Mouse (Mus musculus) forebrain, embryonic 13.5 days (tissue): Measurements from ENCODE around the gene Rrh. TPM values are rescaled to one million over a fixed set of nuclear protein-coding genes. Genes with fewer than 3 reads are reported as not detected.

Experiments
- ATAC-seq: fragments of 200-750 bp; cut with Nextera tagmentation; 2 replicates; pipeline ENCODE4 v1.8.0; 2017
- H3K27ac ChIP-seq: fragments of 300-500 bp; sonication (generic); 2 replicates; pipeline ENCODE4 v1.5.1; 2015; ENCODE audit warnings: inconsistent platforms, mild to moderate bottlenecking, moderate library complexity
- H3K27me3 ChIP-seq: fragments of 300-500 bp; sonication (generic); 2 replicates; pipeline ENCODE4 v1.6.1; 2015; ENCODE audit warnings: mild to moderate bottlenecking, inconsistent platforms
- H3K36me3 ChIP-seq: fragments of 300-500 bp; sonication (generic); 2 replicates; pipeline ENCODE4 v1.6.1; 2015; ENCODE audit warnings: mild to moderate bottlenecking, inconsistent platforms; ENCODE audit not compliant: poor library complexity, severe bottlenecking
- H3K4me1 ChIP-seq: fragments of 300-500 bp; sonication (generic); 2 replicates; pipeline ENCODE4 v1.6.1; 2015; ENCODE audit warnings: inconsistent platforms
- H3K4me2 ChIP-seq: fragments of 300-500 bp; sonication (generic); 2 replicates; pipeline ENCODE4 v1.6.1; 2015; ENCODE audit warnings: inconsistent platforms, mild to moderate bottlenecking, moderate library complexity
- H3K4me3 ChIP-seq: fragments of 300-500 bp; sonication (generic); 2 replicates; pipeline ENCODE4 v1.5.1; 2015; ENCODE audit warnings: mild to moderate bottlenecking, inconsistent platforms
- H3K9ac ChIP-seq: fragments of 300-500 bp; sonication (generic); 2 replicates; pipeline ENCODE4 v1.6.1; 2015; ENCODE audit warnings: mild to moderate bottlenecking, inconsistent platforms
- H3K9me3 ChIP-seq: fragments of 300-500 bp; sonication (generic); replicated peaks from 2 replicates; pipeline ENCODE4 v1.6.1; 2016; ENCODE audit warnings: inconsistent platforms
- WGBS: fragments of 180-500 bp; shearing (Covaris S2); methylation state at CpG from one replicate; pipeline ENCODE4 v1.1.7; 2015; 5-methylcytosine and 5-hydroxymethylcytosine counted together
- polyA plus RNA-seq: library from polyadenylated mRNA; unstranded; fragments of >200 nt; fragmentation: Nextera tagmentation; extraction: Ambion mirVana; gene quantifications from 2 replicates; pipeline ENCODE4 v1.2.1, GENCODE M21; 2015

The Rrh gene
- polyA plus RNA-seq = 0.34 and 0.46 TPM in 2 replicates

DNA sequence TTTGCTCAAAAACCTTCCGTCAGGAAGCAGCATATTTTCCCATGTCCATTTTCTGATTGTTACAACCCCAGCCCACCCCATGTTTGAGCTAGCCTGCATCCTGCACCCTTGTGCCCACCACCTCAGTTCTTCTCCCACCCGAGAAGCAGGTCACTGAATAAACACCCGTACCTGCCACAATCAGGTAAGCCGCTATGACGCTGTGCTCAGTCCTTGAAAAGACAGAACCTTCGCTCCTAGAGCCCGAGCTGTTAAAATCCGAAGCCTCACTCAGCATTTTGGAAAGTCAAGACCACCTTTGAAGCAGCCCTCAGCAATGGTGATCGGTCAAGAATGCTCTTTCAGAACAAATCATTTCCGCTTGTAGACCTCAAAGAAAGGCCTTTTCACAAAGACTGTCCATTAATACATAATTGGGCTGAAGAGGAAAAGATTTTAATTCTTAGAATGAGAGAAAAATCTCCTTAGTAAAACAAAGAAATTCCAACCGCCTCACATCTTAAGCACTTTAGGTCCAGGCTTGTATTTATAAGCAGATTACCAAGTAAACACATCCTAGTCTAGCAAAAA lies at the start of gene Rrh:
Gene Rrh, minus strand, starts transcription at position 382 of the 570 bp plus-strand sequence.
- Histone ChIP-seq H3K9ac (no peak within 1 kb of the TSS), H3K36me3 (peaks cover 40% of the 10 kb centered on the region), H3K4me3 (no peak within 1 kb of the TSS), H3K27ac (no peak within 1 kb of the TSS), H3K27me3 (no peaks in the 10 kb centered on the region), H3K9me3 (no peaks in the 10 kb centered on the region), H3K4me2 (no peak within 1 kb of the TSS), H3K4me1 (no peaks in the 10 kb centered on the region; the same call in 1 of the 2 replicates)
- 28% methylated on average over 11 of the region's 11 CpGs for WGBS
- ATAC-seq = no peak

DNA sequence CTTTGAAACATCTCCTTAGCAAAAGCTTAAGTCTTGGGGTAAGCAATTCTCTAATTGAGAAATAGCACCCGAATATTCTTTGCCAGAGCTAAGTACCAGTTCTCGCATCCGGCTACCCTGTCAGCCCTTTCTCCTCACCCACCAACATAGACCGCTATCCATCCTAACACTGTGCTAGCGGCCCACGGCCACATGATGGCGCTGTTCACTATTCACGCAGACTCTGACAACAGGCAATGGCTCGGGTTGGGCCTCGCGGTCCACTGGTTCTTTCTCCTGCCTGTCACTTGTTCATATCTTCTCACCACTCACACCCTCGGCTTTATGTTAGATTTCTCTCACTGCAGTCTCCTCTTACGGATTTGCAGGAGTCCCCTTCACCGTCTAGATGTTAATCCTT lies 41.3 kb upstream of the Rrh start:
- Histone ChIP-seq H3K27ac (no peak overlapping the region), H3K27me3 (no peaks in the 10 kb centered on the region), H3K9ac (no peak overlapping the region), H3K9me3 (0 out of 2 replicates have a peak, but pooled peaks cover 4% of the 10 kb centered on the region), H3K4me1 (no peaks in the 10 kb centered on the region), H3K4me3 (no peak overlapping the region), H3K36me3 (no peaks in the 10 kb centered on the region), H3K4me2 (no peak overlapping the region)
- no peak for ATAC-seq
- WGBS = 53% methylated on average over 14 of the region's 14 CpGs

DNA sequence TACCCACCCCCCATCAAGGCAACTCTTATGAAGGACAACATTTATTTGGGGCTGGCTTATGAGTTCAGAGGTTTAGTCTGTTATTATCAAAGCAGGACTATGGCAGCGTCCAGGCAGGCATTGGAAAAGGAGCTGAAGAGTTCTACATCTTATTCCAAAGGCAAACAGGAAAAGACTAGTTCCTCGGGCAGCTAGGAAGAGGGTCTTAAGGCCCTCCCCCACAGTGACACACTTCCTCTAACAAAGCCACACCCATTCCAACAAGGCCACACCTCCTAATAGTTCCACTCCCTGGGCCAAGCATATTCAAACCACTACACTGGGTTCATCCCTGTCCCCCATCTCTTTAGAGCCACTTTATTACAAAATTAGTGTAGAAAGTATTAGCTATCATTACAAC lies 40.2 kb upstream of the Rrh start:
- Histone ChIP-seq H3K36me3 (no peaks in the 10 kb centered on the region), H3K4me3 (no peak overlapping the region), H3K27me3 (no peaks in the 10 kb centered on the region), H3K9me3 (peaks cover 9% of the 10 kb centered on the region; the same call in 1 of the 2 replicates), H3K4me2 (no peak overlapping the region), H3K27ac (no peak overlapping the region), H3K9ac (no peak overlapping the region), H3K4me1 (no peaks in the 10 kb centered on the region)
- ATAC-seq = no peak
- 88% methylated on average over 2 of the region's 2 CpGs for WGBS

DNA sequence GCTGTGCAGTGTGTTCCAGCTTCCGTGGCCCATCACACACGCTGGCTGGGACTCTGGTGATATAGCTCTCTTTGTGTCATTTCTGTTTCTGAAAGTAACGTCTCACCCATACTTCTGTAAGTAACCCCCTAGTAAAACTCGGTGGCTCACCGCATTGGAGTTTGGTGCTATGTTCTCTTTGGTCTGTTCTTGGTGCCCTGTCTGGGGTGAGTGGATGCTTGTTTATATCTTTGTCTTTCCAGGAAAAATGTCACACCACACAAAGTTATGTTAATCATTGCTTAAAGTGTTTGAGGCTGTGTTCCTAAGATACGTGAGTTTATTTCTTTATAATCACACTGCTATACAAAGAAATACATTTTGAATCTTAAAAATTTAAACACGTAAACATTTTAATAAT lies 24.5 kb upstream of the Rrh start:
- Histone ChIP-seq H3K27ac (no peak overlapping the region), H3K9ac (no peak overlapping the region), H3K4me1 (no peaks in the 10 kb centered on the region), H3K27me3 (no peaks in the 10 kb centered on the region), H3K4me2 (no peak overlapping the region), H3K4me3 (no peak overlapping the region), H3K9me3 (no peaks in the 10 kb centered on the region), H3K36me3 (no peaks in the 10 kb centered on the region)
- ATAC-seq = no peak
- WGBS = 89% methylated on average over 7 of the region's 7 CpGs

DNA sequence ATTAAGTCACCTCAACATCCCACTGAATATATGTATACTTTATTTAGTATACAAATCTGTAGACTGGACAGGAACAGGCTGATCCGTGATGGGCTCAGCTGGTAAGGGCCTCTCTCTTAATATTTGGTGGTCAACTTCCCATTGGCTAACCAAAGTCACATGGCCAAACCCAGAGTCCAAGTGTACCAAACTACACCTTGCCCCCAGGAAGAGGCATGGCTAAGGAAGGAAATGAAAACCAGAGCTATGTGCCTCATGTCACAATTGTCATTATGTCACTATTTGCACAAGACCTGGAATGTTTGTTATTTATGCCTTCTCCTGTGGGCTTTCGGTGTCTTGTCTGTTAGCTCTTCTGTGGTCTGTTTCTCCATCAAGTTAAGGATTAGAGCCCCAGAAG lies 23.5 kb upstream of the Rrh start:
- ATAC-seq = no peak
- WGBS = 92% methylated on average over 2 of the region's 2 CpGs
- Histone ChIP-seq H3K27me3 (no peaks in the 10 kb centered on the region), H3K4me3 (no peak overlapping the region), H3K9me3 (no peaks in the 10 kb centered on the region), H3K9ac (no peak overlapping the region), H3K36me3 (no peaks in the 10 kb centered on the region), H3K27ac (no peak overlapping the region), H3K4me1 (no peaks in the 10 kb centered on the region), H3K4me2 (no peak overlapping the region)

GRCm38 (mm10) chr3:129838017-129838416 lies 15.6 kb upstream of the Rrh start:
- 0 out of 2 replicates have a peak, but pooled peaks cover 5% of the 10 kb centered on the region for H3K27me3 ChIP-seq
- no peak overlapping the region for H3K9ac ChIP-seq
- 60% methylated on average over 6 of the region's 7 CpGs for WGBS
- no peaks in the 10 kb centered on the region for H3K4me1 ChIP-seq
- no peak overlapping the region for H3K4me2 ChIP-seq
- H3K4me3 ChIP-seq = no peak overlapping the region
- no peak for ATAC-seq
- no peak overlapping the region for H3K27ac ChIP-seq
- H3K36me3 ChIP-seq = no peaks in the 10 kb centered on the region
- H3K9me3 ChIP-seq = no peaks in the 10 kb centered on the region

GRCm38 (mm10) chr3:129836965-129837364 lies 14.6 kb upstream of the Rrh start:
- no peaks in the 10 kb centered on the region for H3K9me3 ChIP-seq
- H3K4me2 ChIP-seq = no peak overlapping the region
- WGBS = 93% methylated on average over 6 of the region's 6 CpGs
- H3K27ac ChIP-seq = no peak overlapping the region
- no peak overlapping the region for H3K4me3 ChIP-seq
- 0 out of 2 replicates have a peak, but pooled peaks cover 5% of the 10 kb centered on the region for H3K27me3 ChIP-seq
- ATAC-seq = no peak
- no peaks in the 10 kb centered on the region for H3K36me3 ChIP-seq
- no peaks in the 10 kb centered on the region for H3K4me1 ChIP-seq
- no peak overlapping the region for H3K9ac ChIP-seq

DNA sequence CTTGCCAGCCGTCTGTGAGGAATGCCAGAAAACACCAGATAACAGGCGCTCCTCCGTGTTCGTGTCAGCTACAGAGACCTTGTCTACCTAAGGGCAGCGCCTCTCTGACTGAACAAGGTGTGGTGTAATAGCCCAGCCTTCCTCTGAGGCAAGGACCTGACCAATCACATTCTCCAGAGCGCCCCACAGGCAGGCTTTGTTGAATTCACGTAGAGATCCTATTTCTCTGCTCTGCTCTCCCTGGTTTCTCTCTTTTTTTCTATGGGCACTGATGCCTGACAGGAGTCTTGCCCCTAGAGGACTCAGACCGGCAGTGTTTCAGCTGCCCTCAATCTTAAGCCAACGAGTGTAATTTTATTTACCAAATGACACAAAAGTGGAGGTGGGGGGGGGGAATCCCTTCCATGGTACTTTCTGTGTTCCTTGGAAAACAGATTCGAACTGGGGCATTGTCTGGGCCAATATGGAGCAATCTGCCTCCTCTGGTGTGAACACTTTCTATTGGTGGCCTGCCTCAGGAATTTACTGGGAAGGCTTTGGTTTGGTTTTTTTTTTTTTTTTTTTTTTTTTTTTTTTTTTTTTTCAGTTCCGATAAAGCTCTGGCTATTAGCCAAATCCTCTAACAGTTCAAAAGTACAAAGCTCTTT lies 13.8 kb upstream of the Rrh start:
- Histone ChIP-seq H3K4me3 (no peak overlapping the region), H3K36me3 (no peaks in the 10 kb centered on the region), H3K27me3 (0 out of 2 replicates have a peak, but pooled peaks cover 5% of the 10 kb centered on the region), H3K9ac (no peak overlapping the region), H3K4me1 (no peaks in the 10 kb centered on the region; the same call in 1 of the 2 replicates), H3K4me2 (no peak overlapping the region), H3K9me3 (no peaks in the 10 kb centered on the region), H3K27ac (no peak overlapping the region)
- ATAC-seq = no peak
- WGBS = 14% methylated on average over 11 of the region's 11 CpGs

- 0 out of 2 replicates have a peak, but pooled peaks cover 5% of the 10 kb centered on the region for H3K27me3 ChIP-seq
- no peak within 1 kb of the TSS for H3K9ac ChIP-seq
- no peaks in the 10 kb centered on the region for H3K36me3 ChIP-seq
- no peaks in the 10 kb centered on the region for H3K9me3 ChIP-seq
- H3K4me3 ChIP-seq = no peak within 1 kb of the TSS
- ATAC-seq = no peak
- WGBS = 66% methylated on average over 6 of the region's 6 CpGs
- H3K27ac ChIP-seq = no peak within 1 kb of the TSS
- H3K4me1 ChIP-seq = no peaks in the 10 kb centered on the region; the same call in 1 of the 2 replicates
- no peak within 1 kb of the TSS for H3K4me2 ChIP-seq
These were observed 13.1 kb upstream of the Rrh start, which contains the start of gene Cfi for GRCm38 (mm10) chr3:129835388-129835934. Gene Cfi (plus strand): TSS chr3:129835884.

GRCm38 (mm10) chr3:129831035-129831568 lies 8.7 kb upstream of the Rrh start, which contains the start of gene Gar1:
Gene Gar1 (minus strand): TSS chr3:129831396.
- Histone ChIP-seq H3K27me3 (0 out of 2 replicates have a peak, but pooled peaks cover 5% of the 10 kb centered on the region), H3K9me3 (no peaks in the 10 kb centered on the region), H3K27ac (peak within 1 kb of the TSS; percentile 88), H3K4me1 (peaks cover 18% of the 10 kb centered on the region), H3K4me2 (peak within 1 kb of the TSS; percentile 77), H3K9ac (peak within 1 kb of the TSS; percentile 80), H3K36me3 (peaks cover 22% of the 10 kb centered on the region; the same call in 1 of the 2 replicates), H3K4me3 (peak within 1 kb of the TSS; percentile 96)
- ATAC-seq = peak; percentile 96
- 0% methylated on average over 60 of the region's 60 CpGs for WGBS

GRCm38 (mm10) chr3:129830626-129831025 lies 8.2 kb upstream of the Rrh start:
- WGBS = 0% methylated on average over 42 of the region's 45 CpGs
- Histone ChIP-seq H3K9ac (peak overlapping the region; percentile 80), H3K4me3 (peak overlapping the region; percentile 96), H3K9me3 (no peaks in the 10 kb centered on the region), H3K4me2 (peak overlapping the region; percentile 77), H3K36me3 (peaks cover 27% of the 10 kb centered on the region; the same call in 1 of the 2 replicates), H3K27me3 (0 out of 2 replicates have a peak, but pooled peaks cover 5% of the 10 kb centered on the region), H3K27ac (peak overlapping the region; percentile 88), H3K4me1 (peaks cover 18% of the 10 kb centered on the region)
- ATAC-seq = no peak

DNA sequence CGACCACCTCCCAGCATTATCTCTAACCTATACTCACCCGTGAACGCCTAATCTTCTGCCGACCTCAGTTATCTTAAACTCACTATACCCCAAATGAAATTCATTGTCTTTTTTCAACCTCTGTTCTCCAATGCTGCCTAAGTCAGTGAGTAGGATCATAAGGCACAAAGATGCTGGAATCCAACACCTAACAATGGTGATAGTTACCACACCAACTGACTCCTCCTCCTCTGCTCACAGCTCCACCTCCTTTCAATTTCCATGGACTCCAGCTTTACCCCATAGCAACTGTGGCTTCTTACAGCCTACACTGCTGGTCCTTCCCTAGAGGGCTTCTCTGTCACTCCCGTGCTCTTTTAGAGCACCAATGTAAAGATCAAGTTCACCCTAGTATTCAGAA lies 5.3 kb upstream of the Rrh start:
- Histone ChIP-seq H3K27ac (no peak overlapping the region), H3K9me3 (no peaks in the 10 kb centered on the region), H3K4me3 (no peak overlapping the region), H3K4me2 (no peak overlapping the region), H3K9ac (no peak overlapping the region), H3K4me1 (peaks cover 18% of the 10 kb centered on the region), H3K27me3 (no peaks in the 10 kb centered on the region), H3K36me3 (peaks cover 50% of the 10 kb centered on the region)
- no peak for ATAC-seq
- WGBS = 96% methylated on average over 5 of the region's 5 CpGs
